In genomic region chr1:119358096-119358495, GRCm38 (mm10) we compare ENCODE assay signal across 31 mouse cellular contexts.
"Had no signal": no experiment of that assay in that cellular context is flagged by ENCODE, and none has a peak within 500 bp of the region (broad histone marks: within the 10 kb centered on the region; RNA-seq: fewer than 3 reads in every experiment).

No protein-coding gene starts in this region.

- H3K27me3 ChIP-seq: limb, embryonic 12.5 days; limb, embryonic 13.5 days; limb, embryonic 15.5 days; liver, embryonic 12.5 days; liver, embryonic 13.5 days; liver, embryonic 15.5 days; lung, embryonic 15.5 days; megakaryocyte, embryonic 14.5 days; midbrain, embryonic 12.5 days; midbrain, embryonic 13.5 days; midbrain, embryonic 15.5 days; neural tube, embryonic 12.5 days had no signal

- H3K36me3 ChIP-seq: limb, embryonic 10.5 days; limb, embryonic 12.5 days; limb, embryonic 13.5 days; limb, embryonic 15.5 days; liver, embryonic 12.5 days; liver, embryonic 13.5 days; liver, embryonic 15.5 days; lung, embryonic 15.5 days; midbrain, embryonic 10.5 days; midbrain, embryonic 12.5 days; midbrain, embryonic 13.5 days; midbrain, embryonic 15.5 days; neural tube, embryonic 12.5 days had no signal

- H3K4me2 ChIP-seq: limb, embryonic 12.5 days; limb, embryonic 13.5 days; limb, embryonic 15.5 days; liver, embryonic 11.5 days; liver, embryonic 12.5 days; liver, embryonic 13.5 days; liver, embryonic 15.5 days; lung, embryonic 14.5 days; lung, embryonic 15.5 days; midbrain, embryonic 12.5 days; midbrain, embryonic 13.5 days; midbrain, embryonic 15.5 days; neural tube, embryonic 12.5 days had no signal

- H3K9me3 ChIP-seq: limb, embryonic 10.5 days; limb, embryonic 13.5 days; limb, embryonic 15.5 days; liver, embryonic 12.5 days; liver, embryonic 13.5 days; liver, embryonic 15.5 days; lung, embryonic 15.5 days; midbrain, embryonic 13.5 days; midbrain, embryonic 15.5 days had no signal

- H3K27ac ChIP-seq: limb, embryonic 10.5 days; limb, embryonic 12.5 days; limb, embryonic 13.5 days; limb, embryonic 15.5 days; liver, embryonic 12.5 days; liver, embryonic 13.5 days; liver, embryonic 14.5 days; liver, embryonic 15.5 days; lung, embryonic 15.5 days; macrophage; midbrain, embryonic 10.5 days; midbrain, embryonic 12.5 days; midbrain, embryonic 13.5 days; midbrain, embryonic 15.5 days; neural tube, embryonic 12.5 days had no signal

- ATAC-seq: liver, embryonic 12.5 days; liver, postnatal 0 days; lung, postnatal 0 days; midbrain, embryonic 13.5 days; midbrain, embryonic 15.5 days; midbrain, embryonic 16.5 days had no signal

- DNase-seq: left cerebral cortex, postnatal 4 days; liver; liver, embryonic 13.5 days; liver, postnatal 0 days; lung, adult 18-20 months; lung, adult 2 months; lung, embryonic 14.5 days; lung, postnatal 10 days; lung, postnatal 14 days; lung, postnatal 36 days; lung, postnatal 4 days; midbrain, embryonic 14.5 days had no signal

- H3K9ac ChIP-seq: limb, embryonic 12.5 days; limb, embryonic 13.5 days; limb, embryonic 15.5 days; liver, embryonic 12.5 days; liver, embryonic 13.5 days; liver, embryonic 14.5 days; liver, embryonic 15.5 days; liver, postnatal 0 days; lung, embryonic 14.5 days; lung, embryonic 15.5 days; midbrain, embryonic 12.5 days; midbrain, embryonic 13.5 days; midbrain, embryonic 15.5 days; neural tube, embryonic 12.5 days had no signal

- H3K4me3 ChIP-seq: limb, embryonic 10.5 days; limb, embryonic 12.5 days; limb, embryonic 13.5 days; limb, embryonic 15.5 days; liver, embryonic 12.5 days; liver, embryonic 13.5 days; liver, embryonic 15.5 days; lung, embryonic 15.5 days; megakaryocyte, embryonic 14.5 days; midbrain, embryonic 10.5 days; midbrain, embryonic 12.5 days; midbrain, embryonic 13.5 days; midbrain, embryonic 15.5 days; myocyte; neural tube, embryonic 12.5 days had no signal

- H3K4me1 ChIP-seq: limb, embryonic 10.5 days; limb, embryonic 12.5 days; limb, embryonic 13.5 days; limb, embryonic 15.5 days; liver, embryonic 12.5 days; liver, embryonic 13.5 days; liver, embryonic 15.5 days; lung, embryonic 15.5 days; megakaryocyte, embryonic 14.5 days; midbrain, embryonic 10.5 days; midbrain, embryonic 12.5 days; midbrain, embryonic 13.5 days; midbrain, embryonic 15.5 days; neural tube, embryonic 12.5 days had no signal
